Mouse (Mus musculus) lung, embryonic 15.5 days (tissue): Measurements from ENCODE around the gene Arhgap44. TPM values are rescaled to one million over a fixed set of nuclear protein-coding genes. Genes with fewer than 3 reads are reported as not detected.

Source experiments
- ATAC-seq: fragments of 200-750 bp; cut with Nextera tagmentation; 2 replicates; pipeline ENCODE4 v1.8.0; 2017; ENCODE audit warnings: moderate number of reproducible peaks, borderline replicate concordance; ENCODE audit not compliant: low FRiP score, low TSS enrichment; ENCODE audit errors: extremely low read depth
- H3K27ac ChIP-seq: fragments of 300-500 bp; sonication (generic); 2 replicates; pipeline ENCODE4 v1.5.1; 2015; ENCODE audit warnings: moderate library complexity, mild to moderate bottlenecking, inconsistent platforms
- H3K27me3 ChIP-seq: fragments of 300-500 bp; sonication (generic); 2 replicates; pipeline ENCODE4 v1.6.1; 2015; ENCODE audit warnings: inconsistent platforms
- H3K36me3 ChIP-seq: fragments of 300-500 bp; sonication (generic); 2 replicates; pipeline ENCODE4 v1.6.1; 2015; ENCODE audit warnings: inconsistent platforms
- H3K4me1 ChIP-seq: fragments of 300-500 bp; sonication (generic); 2 replicates; pipeline ENCODE4 v1.6.1; 2015; ENCODE audit warnings: inconsistent platforms
- H3K4me2 ChIP-seq: fragments of 300-500 bp; sonication (generic); 2 replicates; pipeline ENCODE4 v1.6.1; 2015; ENCODE audit warnings: inconsistent platforms, mild to moderate bottlenecking, moderate library complexity
- H3K4me3 ChIP-seq: fragments of 300-500 bp; sonication (generic); 2 replicates; pipeline ENCODE4 v1.5.1; 2015; ENCODE audit warnings: mild to moderate bottlenecking, inconsistent platforms
- H3K9ac ChIP-seq: fragments of 300-500 bp; sonication (generic); 2 replicates; pipeline ENCODE4 v1.6.1; 2015; ENCODE audit warnings: inconsistent platforms
- H3K9me3 ChIP-seq: fragments of 300-500 bp; sonication (generic); 2 replicates; pipeline ENCODE4 v1.6.1; 2016; ENCODE audit warnings: inconsistent platforms
- WGBS: fragments of 180-500 bp; shearing (Covaris S2); methylation state at CpG from one replicate; pipeline ENCODE4 v1.1.7; 2015; 5-methylcytosine and 5-hydroxymethylcytosine counted together
- polyA plus RNA-seq: library from polyadenylated mRNA; unstranded; fragments of >200 nt; fragmentation: Nextera tagmentation; extraction: Ambion mirVana; gene quantifications from 2 replicates; pipeline ENCODE4 v1.2.1, GENCODE M21; 2015

Gene Arhgap44
- polyA plus RNA-seq, 1 experiment from 2014 or later: 15.8 TPM

DNA sequence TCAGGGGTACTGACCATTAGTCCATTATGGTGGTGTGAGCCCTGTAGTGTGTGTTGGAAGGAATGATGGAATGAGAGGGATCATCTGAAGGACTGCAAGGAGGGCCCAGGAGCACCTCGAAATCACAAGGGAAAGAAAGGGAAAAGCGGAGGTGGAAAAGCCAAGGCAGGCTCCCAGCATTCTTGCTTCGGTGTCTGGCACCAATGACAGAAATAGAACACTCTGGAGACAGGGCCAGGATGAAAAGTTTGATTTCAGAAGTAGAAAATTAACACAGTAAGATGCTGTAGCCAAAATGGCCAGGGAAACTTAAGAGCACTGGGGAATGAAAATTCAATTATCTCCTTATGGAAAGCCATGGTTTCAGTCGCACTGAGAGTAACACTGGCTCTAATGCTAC, 29.1 kb downstream of the Arhgap44 start:
- WGBS: 88% methylated on average over 4 of the region's 4 CpGs
- Histone ChIP-seq H3K4me3 (no peak overlapping the region), H3K9me3 (no peaks in the 10 kb centered on the region), H3K9ac (no peak overlapping the region), H3K4me1 (no peaks in the 10 kb centered on the region), H3K27ac (no peak overlapping the region), H3K4me2 (no peak overlapping the region), H3K27me3 (no peaks in the 10 kb centered on the region), H3K36me3 (no peaks in the 10 kb centered on the region)
- no peak for ATAC-seq

GRCm38 (mm10) chr11:65129110-65129509, 33.7 kb downstream of the Arhgap44 start:
- no peak overlapping the region for H3K4me2 ChIP-seq
- no peak overlapping the region for H3K4me3 ChIP-seq
- no peaks in the 10 kb centered on the region for H3K36me3 ChIP-seq
- H3K27ac ChIP-seq: no peak overlapping the region
- no peak for ATAC-seq
- no peak overlapping the region for H3K9ac ChIP-seq
- 80% methylated on average over 4 of the region's 4 CpGs for WGBS
- no peaks in the 10 kb centered on the region for H3K27me3 ChIP-seq
- peaks cover 8% of the 10 kb centered on the region for H3K4me1 ChIP-seq
- H3K9me3 ChIP-seq: no peaks in the 10 kb centered on the region

DNA sequence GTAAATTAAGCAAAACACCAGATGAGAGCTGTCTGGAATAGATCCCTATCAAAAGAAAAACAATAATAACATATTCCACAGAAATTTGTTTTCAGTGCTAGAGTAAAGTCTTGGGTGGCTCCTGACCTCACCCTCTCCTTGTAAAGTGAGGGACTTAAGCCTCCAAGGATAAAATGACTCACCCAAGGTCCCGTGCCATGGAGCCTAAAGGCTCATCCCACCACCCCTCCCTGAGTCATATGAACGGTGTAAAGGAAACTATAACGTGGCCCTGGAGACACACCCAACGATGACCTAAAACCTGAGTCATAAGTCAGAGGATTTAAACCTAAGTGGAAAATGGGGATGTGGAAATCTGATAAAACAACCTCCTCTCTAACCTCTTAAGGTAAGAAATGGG, 34.1 kb downstream of the Arhgap44 start:
- Histone ChIP-seq H3K36me3 (no peaks in the 10 kb centered on the region), H3K4me2 (no peak overlapping the region), H3K27ac (no peak overlapping the region), H3K9ac (no peak overlapping the region), H3K27me3 (no peaks in the 10 kb centered on the region), H3K4me3 (no peak overlapping the region), H3K4me1 (peaks cover 8% of the 10 kb centered on the region), H3K9me3 (no peaks in the 10 kb centered on the region)
- 79% methylated on average over 4 of the region's 4 CpGs for WGBS
- no peak for ATAC-seq

GRCm38 (mm10) chr11:65126566-65126965, 36.2 kb downstream of the Arhgap44 start:
- ATAC-seq: no peak
- Histone ChIP-seq H3K36me3 (no peaks in the 10 kb centered on the region), H3K4me1 (peaks cover 8% of the 10 kb centered on the region), H3K27me3 (no peaks in the 10 kb centered on the region), H3K27ac (no peak overlapping the region), H3K4me2 (no peak overlapping the region), H3K4me3 (no peak overlapping the region), H3K9ac (no peak overlapping the region), H3K9me3 (no peaks in the 10 kb centered on the region)
- WGBS: 66% methylated on average over 9 of the region's 9 CpGs

DNA sequence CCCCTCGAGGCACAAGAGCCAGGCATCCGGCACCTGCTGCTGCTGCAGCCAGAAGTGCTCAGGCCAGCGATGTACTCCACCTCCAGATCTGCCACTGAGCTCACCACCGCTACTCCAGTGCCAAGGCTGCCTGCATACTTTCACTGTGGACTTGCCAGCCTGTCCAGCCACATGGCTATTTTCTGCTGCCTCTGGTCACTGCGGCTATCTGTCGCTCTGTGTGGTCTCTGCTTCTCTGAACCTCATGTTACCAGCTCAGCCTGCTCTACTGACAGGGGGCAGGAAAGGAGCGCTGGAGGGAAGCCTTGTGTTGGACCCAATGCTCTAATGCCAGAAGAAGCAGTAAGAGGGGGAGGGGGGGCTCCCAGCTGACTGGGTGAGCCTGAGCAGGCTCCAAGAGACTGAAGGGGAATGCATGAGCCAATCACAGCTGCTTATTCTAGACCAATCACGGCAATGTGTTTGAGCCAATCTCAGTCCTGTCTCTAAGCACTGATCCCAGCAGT, 37.8 kb downstream of the Arhgap44 start:
- Histone ChIP-seq H3K4me3 (no peak overlapping the region), H3K9ac (no peak overlapping the region), H3K4me2 (no peak overlapping the region), H3K4me1 (peaks cover 8% of the 10 kb centered on the region), H3K27ac (no peak overlapping the region), H3K9me3 (no peaks in the 10 kb centered on the region), H3K36me3 (no peaks in the 10 kb centered on the region), H3K27me3 (no peaks in the 10 kb centered on the region)
- WGBS: 38% methylated on average over 8 of the region's 8 CpGs
- peak; percentile 76 for ATAC-seq

DNA sequence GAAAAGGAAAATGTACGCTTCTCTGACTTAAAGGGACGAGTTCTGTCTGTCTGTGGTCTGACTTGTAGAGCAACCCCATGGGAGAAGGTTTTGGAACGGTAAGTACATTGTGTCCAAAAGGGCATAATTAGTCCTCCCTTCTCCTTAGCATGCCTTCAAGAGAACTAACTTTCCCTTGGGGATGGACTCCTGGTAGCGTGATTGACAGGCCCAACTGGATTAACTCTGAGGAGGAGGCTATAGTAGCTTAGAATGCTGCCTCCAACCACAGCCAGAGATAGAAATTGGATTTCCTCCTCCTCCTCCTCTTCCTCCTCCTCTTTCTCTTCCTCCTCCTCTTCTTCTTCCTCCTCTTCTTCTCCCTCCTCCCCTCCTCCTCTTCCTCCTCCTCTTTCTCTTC, 42.5 kb downstream of the Arhgap44 start:
- WGBS: 86% methylated on average over 4 of the region's 4 CpGs
- no peaks in the 10 kb centered on the region for H3K36me3 ChIP-seq
- ATAC-seq: no peak
- no peak overlapping the region for H3K27ac ChIP-seq
- no peak overlapping the region for H3K4me2 ChIP-seq
- H3K9ac ChIP-seq: no peak overlapping the region
- no peak overlapping the region for H3K4me3 ChIP-seq
- H3K9me3 ChIP-seq: no peaks in the 10 kb centered on the region
- peaks cover 6% of the 10 kb centered on the region for H3K4me1 ChIP-seq
- no peaks in the 10 kb centered on the region for H3K27me3 ChIP-seq

DNA sequence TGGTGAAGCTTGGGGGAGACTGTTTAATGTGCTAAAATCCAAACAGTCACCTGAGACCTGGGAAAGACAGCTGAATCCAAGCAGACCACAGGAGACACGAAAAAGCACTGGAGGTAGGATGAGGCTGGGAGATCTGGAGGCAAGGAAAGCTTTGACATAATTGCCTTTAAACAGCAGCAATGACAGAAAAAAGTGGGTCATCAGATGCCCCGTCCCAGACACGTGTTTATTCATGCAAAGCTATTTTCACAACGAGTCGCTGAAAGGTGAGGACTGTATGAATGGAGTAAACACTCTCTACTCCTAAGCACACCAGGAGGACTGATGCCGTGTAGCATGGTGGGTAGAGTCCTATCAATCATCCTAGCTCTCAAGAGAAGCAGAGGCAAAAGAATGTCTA, 47.0 kb downstream of the Arhgap44 start:
- no peak for ATAC-seq
- peaks cover 10% of the 10 kb centered on the region; the same call in 1 of the 2 replicates for H3K4me1 ChIP-seq
- no peak overlapping the region for H3K4me3 ChIP-seq
- H3K9me3 ChIP-seq: no peaks in the 10 kb centered on the region
- no peak overlapping the region for H3K27ac ChIP-seq
- H3K27me3 ChIP-seq: no peaks in the 10 kb centered on the region
- H3K9ac ChIP-seq: no peak overlapping the region
- WGBS: 73% methylated on average over 6 of the region's 6 CpGs
- no peaks in the 10 kb centered on the region for H3K36me3 ChIP-seq
- no peak overlapping the region for H3K4me2 ChIP-seq

GRCm38 (mm10) chr11:65112086-65112485, 50.7 kb downstream of the Arhgap44 start:
- Histone ChIP-seq H3K9me3 (no peaks in the 10 kb centered on the region), H3K4me3 (no peak overlapping the region), H3K36me3 (no peaks in the 10 kb centered on the region), H3K9ac (no peak overlapping the region), H3K27me3 (no peaks in the 10 kb centered on the region), H3K4me2 (no peak overlapping the region), H3K27ac (no peak overlapping the region), H3K4me1 (peaks cover 18% of the 10 kb centered on the region)
- 38% methylated on average over 4 of the region's 4 CpGs for WGBS
- ATAC-seq: no peak

GRCm38 (mm10) chr11:65111651-65112050, 51.1 kb downstream of the Arhgap44 start:
- Histone ChIP-seq H3K27me3 (no peaks in the 10 kb centered on the region), H3K9ac (no peak overlapping the region), H3K36me3 (no peaks in the 10 kb centered on the region), H3K4me2 (no peak overlapping the region), H3K27ac (no peak overlapping the region), H3K4me3 (no peak overlapping the region), H3K9me3 (no peaks in the 10 kb centered on the region), H3K4me1 (peaks cover 18% of the 10 kb centered on the region)
- 47% methylated on average over 5 of the region's 5 CpGs for WGBS
- ATAC-seq: no peak

- Histone ChIP-seq H3K4me2 (no peak overlapping the region), H3K27ac (no peak overlapping the region), H3K4me3 (no peak overlapping the region), H3K36me3 (no peaks in the 10 kb centered on the region), H3K4me1 (peaks cover 18% of the 10 kb centered on the region), H3K27me3 (no peaks in the 10 kb centered on the region), H3K9ac (no peak overlapping the region), H3K9me3 (no peaks in the 10 kb centered on the region)
- 74% methylated on average over 10 of the region's 10 CpGs for WGBS
- no peak for ATAC-seq
Observed at GRCm38 (mm10) chr11:65110058-65110457, 52.7 kb downstream of the Arhgap44 start.

- H3K9ac ChIP-seq: no peak overlapping the region
- no peak overlapping the region for H3K4me3 ChIP-seq
- H3K9me3 ChIP-seq: no peaks in the 10 kb centered on the region
- WGBS: 54% methylated on average over 5 of the region's 5 CpGs
- H3K4me2 ChIP-seq: no peak overlapping the region
- peak; percentile 42 for ATAC-seq
- no peak overlapping the region for H3K27ac ChIP-seq
- no peaks in the 10 kb centered on the region for H3K27me3 ChIP-seq
- peaks cover 18% of the 10 kb centered on the region for H3K4me1 ChIP-seq
- H3K36me3 ChIP-seq: no peaks in the 10 kb centered on the region
Observed at GRCm38 (mm10) chr11:65107734-65108171, 55.0 kb downstream of the Arhgap44 start.

DNA sequence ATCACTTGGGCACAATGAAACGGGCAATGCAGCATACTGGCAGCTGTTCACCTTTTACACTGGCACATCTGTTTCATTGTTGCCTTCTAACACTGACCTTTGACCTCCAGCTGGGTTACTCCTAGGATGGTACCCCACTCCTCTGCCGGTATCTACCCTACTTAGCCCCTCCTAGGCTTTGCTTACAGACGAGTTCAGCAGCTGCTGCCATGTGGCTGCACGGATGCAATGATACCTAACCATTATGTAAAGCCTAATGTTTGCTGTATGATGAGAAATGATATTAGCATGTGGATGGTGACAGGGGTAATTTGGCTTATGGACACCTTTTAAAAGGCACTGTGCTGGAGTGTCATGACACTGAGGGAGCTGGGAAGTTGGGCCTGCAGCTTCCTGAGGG, 55.6 kb downstream of the Arhgap44 start:
- Histone ChIP-seq H3K36me3 (no peaks in the 10 kb centered on the region), H3K27me3 (no peaks in the 10 kb centered on the region), H3K4me3 (no peak overlapping the region), H3K27ac (no peak overlapping the region), H3K9me3 (no peaks in the 10 kb centered on the region), H3K4me1 (peaks cover 18% of the 10 kb centered on the region), H3K4me2 (no peak overlapping the region), H3K9ac (no peak overlapping the region)
- ATAC-seq: no peak
- 69% methylated on average over 4 of the region's 4 CpGs for WGBS

GRCm38 (mm10) chr11:65104076-65104475, 58.7 kb downstream of the Arhgap44 start:
- Histone ChIP-seq H3K27ac (no peak overlapping the region), H3K36me3 (no peaks in the 10 kb centered on the region), H3K4me3 (no peak overlapping the region), H3K9me3 (no peaks in the 10 kb centered on the region), H3K4me1 (peaks cover 9% of the 10 kb centered on the region; the same call in 1 of the 2 replicates), H3K27me3 (no peaks in the 10 kb centered on the region), H3K4me2 (no peak overlapping the region), H3K9ac (no peak overlapping the region)
- no peak for ATAC-seq
- WGBS: 86% methylated on average over 3 of the region's 3 CpGs
